Mouse (Mus musculus): ENCODE results near the gene Zbtb7b.

Gene Zbtb7b

GRCm38 (mm10) chr3:89339416-89339815 lies 55.2 kb downstream of the Zbtb7b start:
- in situ Hi-C loops (cut with MboI, MseI), result no loop called here

GRCm38 (mm10) chr3:89337721-89338578 lies 56.6 kb downstream of the Zbtb7b start, which contains the start of gene Efna4:
TSS of gene Efna4 (minus strand) at chr3:89338028.
- in situ Hi-C loops (cut with MboI, MseI), result no loop called here

GRCm38 (mm10) chr3:89337062-89337720 lies 57.4 kb downstream of the Zbtb7b start:
- in situ Hi-C loops (cut with MboI, MseI), result no loop called here

GRCm38 (mm10) chr3:89336529-89336928 lies 58.0 kb downstream of the Zbtb7b start:
- in situ Hi-C loops (cut with MboI, MseI), result no loop called here

- in situ Hi-C loops (cut with MboI, MseI), result no loop called here
Observed at GRCm38 (mm10) chr3:89333053-89333452, 61.5 kb downstream of the Zbtb7b start.

GRCm38 (mm10) chr3:89332476-89332875 lies 62.1 kb downstream of the Zbtb7b start:
- in situ Hi-C loops (cut with MboI, MseI), result no loop called here

- in situ Hi-C loops (cut with MboI, MseI), result no loop called here
Observed at GRCm38 (mm10) chr3:89332013-89332412, 62.6 kb downstream of the Zbtb7b start.

- in situ Hi-C loops (cut with MboI, MseI), result no loop called here
Observed at GRCm38 (mm10) chr3:89331561-89331960, 63.0 kb downstream of the Zbtb7b start.

GRCm38 (mm10) chr3:89330948-89331347 lies 63.6 kb downstream of the Zbtb7b start:
- in situ Hi-C loops (cut with MboI, MseI), result no loop called here

- in situ Hi-C loops (cut with MboI, MseI), result no loop called here
Observed at GRCm38 (mm10) chr3:89330346-89330745, 64.2 kb downstream of the Zbtb7b start.

GRCm38 (mm10) chr3:89328623-89329022 lies 66.0 kb downstream of the Zbtb7b start:
- in situ Hi-C loops (cut with MboI, MseI), result no loop called here
